Mouse (Mus musculus) thymus, postnatal 36 days (tissue): ENCODE results near the gene Oas1a.
"Not testable (repeated sequence)": the region's sequence is repeated elsewhere in the genome, so short reads cannot be mapped to it uniquely, and the experiment has no call there.

Experiments
- DNase-seq, 2 experiments: peaks; one replicate each; pipeline ENCODE4 v3.0.0; 2022; ENCODE audit warnings: mixed read lengths in 2 of 2

Gene Oas1a

GRCm38 (mm10) chr5:120906791-120907733, at the start of gene Oas1a:
Gene Oas1a, minus strand, starts transcription at chr5:120907521.
- not testable (repeated sequence) for DNase-seq

- DNase-seq = peak in 1 of 2 experiments; percentile 11
Observed at GRCm38 (mm10) chr5:120953974-120954373, 46.7 kb upstream of the Oas1a start.

- DNase-seq = no peak
Observed at GRCm38 (mm10) chr5:120952242-120952770, 45.0 kb upstream of the Oas1a start.

- DNase-seq = no peak
Observed at GRCm38 (mm10) chr5:120942076-120942475, 34.8 kb upstream of the Oas1a start.

- no peak for DNase-seq
Observed at GRCm38 (mm10) chr5:120938586-120938985, 31.3 kb upstream of the Oas1a start.

- DNase-seq = no peak
Observed at GRCm38 (mm10) chr5:120937841-120938240, 30.5 kb upstream of the Oas1a start.

GRCm38 (mm10) chr5:120933966-120934365, 26.6 kb upstream of the Oas1a start:
- DNase-seq = no peak

- no peak for DNase-seq
Observed at GRCm38 (mm10) chr5:120927036-120927435, 19.7 kb upstream of the Oas1a start.

GRCm38 (mm10) chr5:120926311-120926710, 19.0 kb upstream of the Oas1a start:
- DNase-seq = not testable (repeated sequence)

GRCm38 (mm10) chr5:120924520-120924919, 17.2 kb upstream of the Oas1a start:
- not testable (repeated sequence) for DNase-seq

GRCm38 (mm10) chr5:120923969-120924368, 16.6 kb upstream of the Oas1a start:
- DNase-seq = no peak

GRCm38 (mm10) chr5:120920296-120920695, 13.0 kb upstream of the Oas1a start:
- DNase-seq = no peak

- not testable (repeated sequence) for DNase-seq
Observed at GRCm38 (mm10) chr5:120919156-120919935, 12.0 kb upstream of the Oas1a start.

GRCm38 (mm10) chr5:120914204-120914603, 6.9 kb upstream of the Oas1a start, which contains the start of gene Oas1d:
Gene Oas1d, plus strand, starts transcription at chr5:120914536.
- DNase-seq = not testable (repeated sequence)

GRCm38 (mm10) chr5:120908196-120908920, 1.0 kb upstream of the Oas1a start:
- no peak for DNase-seq

- DNase-seq = no peak
Observed at GRCm38 (mm10) chr5:120902056-120902455, 5.3 kb downstream of the Oas1a start.

- DNase-seq = no peak
Observed at GRCm38 (mm10) chr5:120900666-120901065, 6.7 kb downstream of the Oas1a start.

GRCm38 (mm10) chr5:120898726-120899125, 8.6 kb downstream of the Oas1a start:
- no peak for DNase-seq

GRCm38 (mm10) chr5:120898307-120898706, 9.0 kb downstream of the Oas1a start:
- DNase-seq = no peak

GRCm38 (mm10) chr5:120895231-120895900, 12.0 kb downstream of the Oas1a start:
- DNase-seq = no peak

- not testable (repeated sequence) for DNase-seq
Observed at GRCm38 (mm10) chr5:120894692-120895091, 12.6 kb downstream of the Oas1a start.

- DNase-seq = not testable (repeated sequence)
Observed at GRCm38 (mm10) chr5:120893866-120894265, 13.5 kb downstream of the Oas1a start.
